Mouse (Mus musculus): Measurements from ENCODE around the gene Gnptab. TPM values are rescaled to one million over a fixed set of nuclear protein-coding genes. Genes with fewer than 3 reads are reported as not detected.

The Gnptab gene
- total and polyA plus RNA-seq, 2 experiments: 2.7 to 6.8 TPM

DNA sequence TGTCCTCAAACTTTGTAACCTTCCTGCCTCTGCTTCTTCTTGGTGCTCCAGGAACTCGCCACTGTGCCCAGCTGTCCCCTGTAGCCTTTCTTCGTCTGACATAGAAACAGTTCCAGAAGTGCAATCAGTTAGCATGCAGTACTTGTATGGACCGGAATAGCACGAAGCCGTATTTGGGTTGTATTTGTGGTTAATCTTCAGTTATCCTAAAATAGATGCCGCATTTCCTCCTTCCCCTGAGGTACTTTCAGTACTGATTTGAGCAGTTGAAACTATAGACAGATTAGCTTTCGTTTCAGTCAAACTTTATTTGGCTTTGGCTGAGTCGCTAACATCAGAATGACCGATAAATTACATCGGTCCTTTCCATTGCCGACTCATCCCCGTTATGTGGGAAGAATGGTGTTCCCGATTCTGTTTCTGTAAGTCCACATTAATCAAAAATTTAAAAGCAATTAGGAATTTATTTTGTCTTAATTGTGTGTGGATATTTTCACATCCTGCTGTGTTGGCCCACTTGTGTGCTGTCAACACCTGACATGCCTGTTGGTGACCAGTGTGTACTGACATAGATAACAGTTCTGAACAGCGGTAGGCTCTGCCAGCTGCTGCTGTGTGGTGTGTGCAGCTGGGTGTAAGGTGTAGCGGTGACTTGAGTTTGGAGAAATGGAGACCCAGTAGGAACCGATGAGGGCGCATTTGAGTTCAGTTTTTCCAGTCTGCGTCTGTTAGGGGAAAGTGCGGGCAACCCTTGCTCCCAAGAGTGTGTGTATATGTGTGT is 41.9 kb downstream of the Gnptab start:
- DNase-seq (ENCODE audit: extremely low read depth, low read depth, low spot score): peak; percentile 12
- Histone ChIP-seq H3K36me3 (ENCODE audit: control insufficient read depth, insufficient read depth, low read length) (peaks cover 2% of the 10 kb centered on the region; the same call in 1 of the 2 replicates), H3K4me3 (ENCODE audit: insufficient read depth, low read depth, low read length) (no peak overlapping the region), H3K27me3 (ENCODE audit: control insufficient read depth, insufficient read depth, low read length) (no peaks in the 10 kb centered on the region), H3K27ac (replicated peaks; ENCODE audit: insufficient read depth, low read depth, low read length) (no peak overlapping the region), H3K9ac (ENCODE audit: low read depth, low read length) (no peak overlapping the region), H3K79me2 (ENCODE audit: control insufficient read depth, insufficient read depth, low read length) (no peaks in the 10 kb centered on the region), H3K4me1 (ENCODE audit: control insufficient read depth, insufficient read depth, low read length) (no peaks in the 10 kb centered on the region)
- TF ChIP-seq CTCF (IDR thresholded peaks at IDR 0.05; ENCODE audit: low read depth, low read length): no peak
- no peak for TF ChIP-seq POLR2A (IDR thresholded peaks at IDR 0.05; ENCODE audit: extremely low read depth, insufficient read depth, low read length)
- WGBS: 91% methylated on average over 19 of the region's 19 CpGs

GRCm38 (mm10) chr10:88426158-88426816 is 47.4 kb downstream of the Gnptab start:
- Histone ChIP-seq H3K36me3 (ENCODE audit: control insufficient read depth, insufficient read depth, low read length) (peaks cover 4% of the 10 kb centered on the region; the same call in 1 of the 2 replicates), H3K4me1 (ENCODE audit: control insufficient read depth, insufficient read depth, low read length) (no peaks in the 10 kb centered on the region), H3K79me2 (ENCODE audit: control insufficient read depth, insufficient read depth, low read length) (no peaks in the 10 kb centered on the region), H3K27me3 (ENCODE audit: control insufficient read depth, insufficient read depth, low read length) (no peaks in the 10 kb centered on the region), H3K9ac (ENCODE audit: low read depth, low read length) (no peak overlapping the region), H3K4me3 (ENCODE audit: insufficient read depth, low read depth, low read length) (no peak overlapping the region), H3K27ac (replicated peaks; ENCODE audit: insufficient read depth, low read depth, low read length) (no peak overlapping the region)
- TF ChIP-seq POLR2A (IDR thresholded peaks at IDR 0.05; ENCODE audit: extremely low read depth, insufficient read depth, low read length): no peak
- TF ChIP-seq CTCF (IDR thresholded peaks at IDR 0.05; ENCODE audit: low read depth, low read length): 0 out of 2 replicates have a peak, but pooled peaks have one; percentile 10
- 95% methylated on average over 2 of the region's 2 CpGs for WGBS
- DNase-seq (ENCODE audit: extremely low read depth, low read depth, low spot score): peak; percentile 61

DNA sequence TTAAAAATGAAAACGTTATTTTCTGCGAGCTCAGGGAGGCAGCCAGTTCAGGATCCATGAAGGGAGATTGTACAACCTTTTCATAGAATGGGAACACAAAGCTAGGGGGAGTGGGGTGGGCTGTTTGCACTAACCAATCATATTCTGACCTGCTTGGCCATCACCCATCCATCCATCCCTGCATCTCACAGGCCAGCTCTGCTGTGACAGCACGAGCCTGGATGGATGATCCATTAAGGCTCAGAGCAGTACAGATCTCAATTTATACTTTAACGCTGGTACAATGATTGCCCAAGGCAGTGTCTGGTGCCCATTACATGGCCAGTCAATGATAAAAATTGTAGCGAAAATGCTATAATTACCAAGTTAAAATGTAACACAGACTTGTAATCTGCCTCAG is 48.0 kb downstream of the Gnptab start:
- H3K4me1 ChIP-seq (ENCODE audit: control insufficient read depth, insufficient read depth, low read length): no peaks in the 10 kb centered on the region
- H3K79me2 ChIP-seq (ENCODE audit: control insufficient read depth, insufficient read depth, low read length): no peaks in the 10 kb centered on the region
- H3K36me3 ChIP-seq (ENCODE audit: control insufficient read depth, insufficient read depth, low read length): peaks cover 4% of the 10 kb centered on the region; the same call in 1 of the 2 replicates
- DNase-seq (ENCODE audit: extremely low read depth, low read depth, low spot score): no peak
- TF ChIP-seq CTCF (IDR thresholded peaks at IDR 0.05; ENCODE audit: low read depth, low read length) (no peak), POLR2A (IDR thresholded peaks at IDR 0.05; ENCODE audit: extremely low read depth, insufficient read depth, low read length) (no peak)
- no peak overlapping the region for H3K4me3 ChIP-seq (ENCODE audit: insufficient read depth, low read depth, low read length)
- WGBS: 62% methylated on average over 5 of the region's 5 CpGs
- no peak overlapping the region for H3K27ac ChIP-seq (replicated peaks; ENCODE audit: insufficient read depth, low read depth, low read length)
- H3K27me3 ChIP-seq (ENCODE audit: control insufficient read depth, insufficient read depth, low read length): no peaks in the 10 kb centered on the region
- no peak overlapping the region for H3K9ac ChIP-seq (ENCODE audit: low read depth, low read length)

- no peak overlapping the region for H3K4me3 ChIP-seq (ENCODE audit: insufficient read depth, low read depth, low read length)
- no peaks in the 10 kb centered on the region for H3K27me3 ChIP-seq (ENCODE audit: control insufficient read depth, insufficient read depth, low read length)
- no peak for DNase-seq (ENCODE audit: extremely low read depth, low read depth, low spot score)
- H3K27ac ChIP-seq (replicated peaks; ENCODE audit: insufficient read depth, low read depth, low read length): no peak overlapping the region
- no peak overlapping the region for H3K9ac ChIP-seq (ENCODE audit: low read depth, low read length)
- H3K4me1 ChIP-seq (ENCODE audit: control insufficient read depth, insufficient read depth, low read length): no peaks in the 10 kb centered on the region
- 94% methylated on average over 6 of the region's 6 CpGs for WGBS
- peaks cover 6% of the 10 kb centered on the region; the same call in 1 of the 2 replicates for H3K36me3 ChIP-seq (ENCODE audit: control insufficient read depth, insufficient read depth, low read length)
- no peaks in the 10 kb centered on the region for H3K79me2 ChIP-seq (ENCODE audit: control insufficient read depth, insufficient read depth, low read length)
- no peak for TF ChIP-seq CTCF (IDR thresholded peaks at IDR 0.05; ENCODE audit: low read depth, low read length)
- TF ChIP-seq POLR2A (IDR thresholded peaks at IDR 0.05; ENCODE audit: extremely low read depth, insufficient read depth, low read length): no peak
These were observed 49.1 kb downstream of the Gnptab start for GRCm38 (mm10) chr10:88427998-88428397.

DNA sequence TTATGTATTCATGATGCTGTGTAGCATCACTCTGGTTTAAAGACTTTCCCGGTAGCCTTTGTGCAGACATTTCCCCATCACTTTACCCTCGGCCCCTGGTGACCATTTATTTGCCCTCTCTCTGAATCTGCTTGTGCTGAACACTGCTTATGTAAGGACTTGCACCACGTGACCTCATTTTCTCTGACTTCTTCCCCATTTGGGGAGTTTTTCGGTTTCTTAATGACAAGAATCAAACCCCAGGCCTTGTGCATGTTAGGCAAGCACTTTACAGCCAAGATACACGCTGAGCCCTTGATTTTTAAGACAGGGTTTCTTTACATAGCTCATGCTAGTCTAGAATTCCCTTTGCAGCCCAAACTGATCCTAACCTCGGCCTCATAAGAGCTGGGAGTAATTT is 62.3 kb downstream of the Gnptab start:
- Histone ChIP-seq H3K79me2 (ENCODE audit: control insufficient read depth, insufficient read depth, low read length) (no peaks in the 10 kb centered on the region), H3K9ac (ENCODE audit: low read depth, low read length) (no peak overlapping the region), H3K27me3 (ENCODE audit: control insufficient read depth, insufficient read depth, low read length) (no peaks in the 10 kb centered on the region), H3K27ac (replicated peaks; ENCODE audit: insufficient read depth, low read depth, low read length) (no peak overlapping the region; the same call in 1 of the 2 replicates), H3K4me1 (ENCODE audit: control insufficient read depth, insufficient read depth, low read length) (no peaks in the 10 kb centered on the region), H3K4me3 (ENCODE audit: insufficient read depth, low read depth, low read length) (no peak overlapping the region), H3K36me3 (ENCODE audit: control insufficient read depth, insufficient read depth, low read length) (peaks cover 9% of the 10 kb centered on the region; the same call in 1 of the 2 replicates)
- TF ChIP-seq CTCF (IDR thresholded peaks at IDR 0.05; ENCODE audit: low read depth, low read length): no peak
- no peak for TF ChIP-seq POLR2A (IDR thresholded peaks at IDR 0.05; ENCODE audit: extremely low read depth, insufficient read depth, low read length)
- peak; percentile 40 for DNase-seq (ENCODE audit: extremely low read depth, low read depth, low spot score)
- 79% methylated on average over 6 of the region's 6 CpGs for WGBS
